Mouse (Mus musculus): ENCODE measurements around the gene Nxf1.
"Not testable (repeated sequence)": the region's sequence is repeated elsewhere in the genome, so short reads cannot be mapped to it uniquely, and the experiment has no call there.

Nxf1 gene

DNA sequence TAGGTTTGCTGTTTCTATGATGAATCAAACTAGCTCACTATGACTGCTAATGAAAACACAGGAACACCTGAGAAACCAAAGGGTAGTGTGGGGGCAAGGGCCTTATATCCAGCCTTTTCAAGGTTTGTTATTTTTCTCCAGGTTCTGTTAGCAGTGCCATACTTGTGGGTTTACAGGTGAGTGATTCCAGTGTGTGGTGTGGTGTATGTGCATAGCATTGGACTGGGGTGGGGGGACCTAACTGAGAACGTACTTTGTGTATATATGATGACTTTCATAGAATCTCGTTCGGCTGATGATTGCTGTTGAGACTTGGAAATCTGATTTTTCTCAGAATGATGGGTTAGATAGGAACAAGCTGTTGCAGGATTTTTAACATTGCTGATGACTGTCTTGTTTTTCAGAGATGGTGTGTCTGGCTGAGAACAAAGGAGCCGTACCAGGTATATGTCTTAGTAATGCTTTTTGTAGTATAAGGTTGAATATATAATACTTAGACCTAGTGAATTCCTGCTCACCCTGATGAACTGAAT, 31.7 kb upstream of the Nxf1 start:
- no peak for DNase-seq

DNA sequence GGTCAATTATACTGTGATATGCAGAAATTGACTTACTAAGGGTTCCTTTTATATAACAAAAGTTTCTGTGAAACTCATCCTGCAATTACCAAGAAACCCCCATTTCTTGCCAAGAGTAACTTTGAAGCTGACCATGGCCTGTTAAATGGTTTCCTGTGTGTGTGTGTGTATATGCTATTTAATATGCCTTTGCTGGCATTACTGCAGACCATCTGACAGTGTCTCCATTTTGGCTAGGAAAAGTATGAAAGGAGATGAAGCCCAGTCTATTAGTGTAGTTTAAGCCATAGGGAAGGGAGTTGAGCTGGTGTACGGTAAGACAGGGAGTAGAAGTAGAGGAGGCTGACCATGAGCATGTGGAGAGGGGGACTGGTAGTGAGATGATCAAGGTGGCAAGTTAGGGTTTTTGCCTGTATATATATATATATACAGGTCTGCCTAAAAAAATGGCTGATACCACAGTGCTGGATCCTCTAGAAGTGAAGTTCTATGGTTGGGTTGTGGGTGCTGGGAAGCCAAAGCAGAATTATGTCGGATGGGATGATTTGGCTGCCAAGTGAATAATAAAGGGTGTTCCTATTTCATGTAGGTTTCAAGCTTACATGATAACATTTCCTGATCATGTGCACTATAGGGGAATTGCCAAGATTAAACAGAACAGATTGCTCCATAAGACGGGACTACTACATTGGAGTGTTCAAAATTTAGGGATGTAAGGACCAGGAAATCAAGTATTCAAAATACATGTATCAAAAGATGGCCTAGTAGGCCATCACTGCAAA, 30.1 kb upstream of the Nxf1 start:
- no peak for DNase-seq

DNA sequence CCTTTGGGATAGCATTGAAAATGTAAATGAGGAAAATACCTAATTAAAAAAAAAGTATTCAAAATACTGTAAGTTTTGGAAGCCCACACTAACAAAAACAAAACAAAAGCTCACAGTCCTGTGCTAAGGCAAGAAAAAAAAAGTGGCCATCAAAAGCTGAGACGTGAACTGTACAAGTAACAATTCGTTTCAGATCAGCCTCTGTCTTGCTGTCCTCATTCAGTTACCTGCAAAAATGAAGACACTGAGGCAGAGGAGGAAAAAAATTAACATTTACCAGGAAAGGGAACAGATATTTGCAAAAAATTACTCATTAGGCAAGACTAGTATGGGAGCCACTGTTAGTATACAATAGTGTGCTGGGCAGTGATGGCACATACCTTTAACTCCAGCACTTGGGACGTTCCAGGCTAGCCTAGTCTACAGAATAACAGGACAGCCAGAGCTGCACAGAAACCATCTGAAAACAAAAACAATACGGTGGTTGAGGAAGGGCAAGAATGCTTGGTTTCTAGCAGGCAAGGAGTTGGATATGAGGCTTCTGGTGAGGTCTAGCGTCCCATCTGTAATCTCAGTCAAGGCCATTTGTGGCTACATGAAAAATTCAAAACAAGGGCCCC, 29.3 kb upstream of the Nxf1 start:
- no peak for DNase-seq

DNA sequence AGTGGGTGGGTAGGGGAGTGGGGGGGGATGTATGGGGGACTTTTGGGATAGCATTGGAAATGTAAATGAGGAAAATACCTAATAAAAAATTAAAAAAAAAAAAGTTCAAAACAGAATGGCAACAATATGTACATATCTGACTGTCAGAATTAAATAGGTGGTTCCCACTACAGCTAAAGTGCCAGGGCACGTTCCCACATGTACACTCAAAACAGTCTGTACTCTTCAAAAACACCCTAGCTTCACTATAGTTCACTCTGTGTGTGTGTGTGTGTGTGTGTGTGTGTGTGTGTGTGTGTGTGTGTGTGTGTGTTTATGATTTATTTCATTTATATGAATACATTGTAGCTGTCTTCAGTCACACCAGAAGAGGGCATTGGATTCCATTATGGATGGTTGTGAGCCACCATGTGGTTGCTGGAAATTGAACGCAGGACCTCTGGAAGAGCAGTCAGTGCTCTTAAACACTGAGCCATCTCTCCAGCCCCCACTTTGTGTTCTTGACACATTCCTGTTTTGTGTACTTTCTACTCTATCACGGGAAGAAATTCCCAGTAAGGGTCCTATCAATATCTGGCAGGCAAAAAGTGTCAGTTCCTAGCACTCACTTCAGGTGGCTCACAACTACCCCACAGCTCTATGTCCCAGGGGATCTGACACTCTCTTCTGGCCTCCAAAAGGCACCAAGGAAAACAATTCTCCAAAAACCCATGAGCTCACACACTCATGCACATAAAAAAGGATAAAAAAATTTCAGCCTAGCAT, 28.4 kb upstream of the Nxf1 start:
- not testable (repeated sequence) for DNase-seq

DNA sequence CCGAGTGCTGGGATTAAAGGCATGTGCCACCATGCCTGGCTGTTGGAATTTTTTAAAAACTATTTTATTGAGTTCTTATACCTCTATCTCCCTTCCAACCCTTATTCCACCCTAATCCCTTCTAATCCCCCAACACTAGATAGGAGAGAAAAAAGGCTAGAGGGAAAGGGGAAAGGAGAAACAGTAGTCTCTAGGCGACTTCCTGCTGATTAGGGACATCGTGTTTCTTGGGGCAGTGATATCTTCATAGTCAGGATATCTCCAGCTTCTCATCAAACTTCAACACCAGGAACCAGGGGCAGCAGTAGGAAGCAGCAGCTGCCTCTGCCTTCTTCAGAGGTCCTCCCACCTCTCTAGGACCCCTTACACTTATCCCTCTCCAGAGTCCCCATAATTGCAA, 22.5 kb upstream of the Nxf1 start:
- no peak for DNase-seq

DNA sequence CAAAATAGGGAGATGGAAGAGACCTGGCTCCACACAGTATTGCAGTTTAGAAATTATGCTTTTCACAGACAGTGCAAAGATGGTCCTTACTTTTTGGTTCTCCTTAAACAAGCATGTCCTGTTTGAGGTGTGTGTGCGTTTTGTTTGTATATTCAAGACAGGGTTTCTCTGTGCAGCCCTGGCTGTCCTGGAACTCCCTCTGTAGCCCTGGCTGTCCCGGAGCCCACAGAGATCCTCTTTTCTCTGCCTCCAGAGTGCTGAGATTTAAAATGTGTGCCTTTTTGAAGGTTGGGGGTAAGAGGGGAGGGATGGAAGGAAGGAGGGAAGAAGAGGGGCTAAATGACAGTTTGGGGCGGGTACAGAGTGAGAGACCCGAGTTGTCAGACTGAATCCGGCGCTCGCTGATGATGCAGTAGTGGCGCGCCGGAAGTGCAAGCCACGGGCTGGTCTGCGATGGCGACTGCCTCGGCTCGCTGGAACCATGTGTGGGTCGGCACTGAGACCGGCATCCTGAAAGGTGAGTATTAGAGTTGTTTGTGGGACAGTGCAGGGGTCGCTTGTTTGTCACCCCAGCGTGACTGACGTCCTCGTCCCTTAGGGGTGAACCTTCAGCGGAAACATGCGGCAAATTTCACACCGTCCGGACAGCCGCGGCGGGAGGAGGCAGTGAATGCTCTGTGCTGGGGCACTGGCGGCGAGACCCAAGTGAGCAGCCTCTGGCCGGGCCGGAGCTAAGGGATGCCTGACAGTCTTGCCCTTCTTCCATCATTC, 21.3 kb upstream of the Nxf1 start, which contains the start of gene Wdr74:
Wdr74 (plus strand) TSS at position 439 of the 771 bp plus-strand sequence.
- peak; percentile 96 for DNase-seq

DNA sequence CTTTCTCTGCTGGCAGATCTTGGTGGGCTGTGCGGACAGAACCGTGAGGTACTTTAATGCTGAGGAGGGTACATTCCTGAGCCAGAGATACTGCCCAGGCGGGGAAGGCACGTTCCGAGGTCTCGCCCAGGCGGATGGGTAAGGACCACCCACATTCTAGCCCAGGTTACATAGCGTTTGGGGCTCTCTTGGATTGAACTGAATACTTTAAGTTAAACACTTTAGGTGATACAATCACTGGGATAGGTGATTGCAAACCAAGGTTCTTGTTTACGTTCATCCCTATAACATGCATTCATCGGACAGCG, 20.8 kb upstream of the Nxf1 start:
- no peak for DNase-seq

DNA sequence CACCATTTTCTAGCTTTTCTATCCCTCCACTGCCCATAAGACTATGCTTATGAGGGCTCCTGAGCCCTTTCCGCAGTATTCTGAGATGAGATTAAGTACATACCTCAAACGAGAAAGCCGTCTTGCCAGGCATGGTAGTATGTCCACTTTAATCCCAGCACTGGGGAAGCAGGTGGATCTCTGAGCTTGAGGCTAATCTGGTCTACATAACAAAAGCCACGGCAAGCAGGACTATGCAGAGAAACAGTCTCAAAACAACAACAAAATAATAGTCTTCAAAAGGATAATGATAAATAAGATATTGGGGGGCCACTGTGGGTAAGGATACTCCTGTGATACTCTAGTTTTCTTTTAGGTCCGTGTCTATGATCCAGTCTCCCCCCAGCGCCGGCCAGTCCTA, 18.0 kb upstream of the Nxf1 start:
- no peak for DNase-seq

DNA sequence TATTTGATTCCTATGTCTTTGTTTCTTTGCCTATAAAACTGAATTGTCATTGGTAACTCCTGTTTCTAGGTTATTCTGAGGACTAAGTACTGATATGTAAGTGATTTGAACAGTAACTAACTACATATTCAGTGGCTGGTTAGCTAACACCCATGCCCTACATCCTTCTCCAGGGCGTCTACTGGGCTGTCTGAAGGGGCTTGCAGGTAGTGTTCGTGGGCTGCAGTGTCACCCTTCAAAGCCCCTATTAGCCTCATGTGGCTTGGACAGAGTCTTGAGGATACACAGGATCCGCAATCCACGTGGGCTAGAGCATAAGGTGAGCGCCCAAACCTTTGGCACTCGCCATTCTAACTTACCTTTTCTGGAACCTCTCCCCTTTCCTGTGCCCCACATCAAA, 17.2 kb upstream of the Nxf1 start:
- no peak for DNase-seq

DNA sequence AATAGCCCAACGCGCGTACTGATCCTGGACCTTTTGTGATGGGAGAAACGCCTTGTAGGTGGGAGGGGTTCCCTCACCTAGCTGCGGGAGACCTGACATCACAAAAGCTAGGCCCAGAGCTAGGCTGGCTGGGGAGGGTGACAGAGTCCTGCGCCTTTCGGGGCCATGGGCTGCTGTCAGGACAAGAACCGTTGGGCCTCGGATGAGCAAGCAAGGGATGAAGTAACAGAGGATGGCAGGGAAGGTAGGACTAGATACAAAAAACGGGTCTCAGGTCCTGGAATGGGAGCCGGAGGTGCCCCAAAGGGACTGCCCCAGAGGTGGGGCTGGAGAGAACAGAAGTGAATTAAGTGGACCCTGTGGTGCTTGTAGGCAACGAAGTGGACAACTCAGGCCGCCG, 16.3 kb upstream of the Nxf1 start, which contains the start of gene 1700092M07Rik:
1700092M07Rik (plus strand) TSS at position 116 of the 400 bp plus-strand sequence.
- no peak for DNase-seq

DNA sequence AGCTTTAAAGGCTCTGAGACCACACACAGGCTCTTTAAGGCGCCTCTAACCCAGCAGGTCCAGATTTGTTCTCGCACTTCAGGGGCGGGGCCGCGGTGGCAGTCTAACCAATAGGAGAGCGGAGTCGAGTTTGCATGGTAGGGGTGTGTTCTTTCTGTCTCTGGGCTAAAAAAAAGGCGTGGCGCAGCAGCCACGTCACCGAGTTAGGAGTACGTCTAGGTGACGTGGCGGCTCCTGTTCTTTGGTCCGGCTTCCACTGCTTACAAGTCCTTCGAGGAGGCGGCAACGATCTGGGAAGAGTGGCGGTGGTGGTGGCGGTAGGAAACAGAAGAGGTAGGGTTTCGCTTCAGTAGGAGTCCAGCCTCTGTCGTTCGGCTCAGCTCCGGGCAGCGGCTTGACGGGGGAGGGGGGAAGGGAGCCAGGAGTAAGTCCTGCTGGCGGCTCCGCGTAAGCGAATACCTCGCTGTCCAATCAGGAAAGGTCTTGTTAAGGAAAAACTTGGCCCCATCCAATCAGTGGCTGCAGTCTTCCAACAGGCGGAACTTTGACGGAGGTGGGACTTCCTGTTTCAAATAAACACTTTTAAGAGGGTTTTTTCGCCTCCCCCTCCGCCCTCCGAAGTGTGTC, 15.5 kb upstream of the Nxf1 start, which contains the start of gene Stx5a:
Stx5a (plus strand) TSS at position 171 of the 627 bp plus-strand sequence.
- DNase-seq: peak; percentile 97

DNA sequence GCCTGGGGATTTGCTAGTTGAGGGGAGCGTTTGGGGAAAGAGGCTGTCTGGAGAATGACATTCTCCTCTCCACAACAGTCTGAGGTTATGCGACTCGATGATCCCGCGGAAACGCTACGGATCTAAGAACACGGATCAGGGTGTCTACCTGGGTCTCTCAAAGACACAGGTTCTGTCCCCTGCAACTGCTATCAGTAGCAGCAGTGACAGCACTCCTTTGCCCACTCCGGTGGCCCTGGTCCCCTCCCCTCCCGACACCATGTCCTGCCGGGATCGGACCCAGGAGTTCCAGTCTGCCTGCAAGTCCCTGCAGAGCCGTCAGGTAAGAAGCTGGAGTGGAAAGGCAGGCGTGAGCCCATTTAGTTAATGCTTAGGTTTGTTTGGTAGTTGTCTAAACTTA, 14.7 kb upstream of the Nxf1 start:
- DNase-seq: peak; percentile 22

DNA sequence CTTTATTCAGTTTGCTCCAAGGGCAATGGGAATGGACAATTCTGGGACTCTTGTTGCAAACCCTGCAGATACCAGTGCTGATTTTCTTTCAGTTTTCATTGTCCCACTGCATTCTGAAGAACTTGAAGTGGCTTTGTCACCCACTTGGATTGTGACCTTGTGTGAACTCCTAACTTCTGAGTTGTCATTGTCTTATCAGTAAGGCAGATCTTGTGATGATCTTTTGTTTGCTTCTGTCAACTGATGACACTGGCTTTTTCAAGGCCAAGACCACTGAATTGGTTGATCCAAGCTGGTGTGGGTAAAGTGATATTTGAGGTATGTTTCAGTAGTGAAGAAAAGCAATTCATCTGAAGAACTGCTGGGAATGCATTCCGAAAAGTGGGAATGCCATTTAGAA, 11.5 kb upstream of the Nxf1 start:
- DNase-seq: no peak

DNA sequence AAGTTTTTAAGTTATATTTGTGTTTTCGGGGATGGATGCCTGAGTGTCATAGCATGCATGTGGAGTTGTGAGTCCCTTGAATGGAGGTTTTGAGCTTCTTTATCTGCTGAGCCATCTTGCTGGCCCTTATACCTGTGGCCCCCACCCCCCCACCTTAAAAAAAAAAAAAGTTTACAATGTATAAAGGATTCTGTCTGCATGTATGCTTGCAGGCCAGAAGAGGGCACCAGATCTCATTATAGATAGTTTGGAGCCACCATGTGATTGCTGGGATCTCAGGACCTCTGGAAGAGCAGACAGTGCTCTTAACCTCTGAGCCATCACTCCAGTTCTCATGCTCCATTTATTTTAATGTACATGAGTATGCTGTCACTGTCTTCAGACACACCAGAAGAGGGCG, 9.5 kb upstream of the Nxf1 start:
- DNase-seq: no peak

DNA sequence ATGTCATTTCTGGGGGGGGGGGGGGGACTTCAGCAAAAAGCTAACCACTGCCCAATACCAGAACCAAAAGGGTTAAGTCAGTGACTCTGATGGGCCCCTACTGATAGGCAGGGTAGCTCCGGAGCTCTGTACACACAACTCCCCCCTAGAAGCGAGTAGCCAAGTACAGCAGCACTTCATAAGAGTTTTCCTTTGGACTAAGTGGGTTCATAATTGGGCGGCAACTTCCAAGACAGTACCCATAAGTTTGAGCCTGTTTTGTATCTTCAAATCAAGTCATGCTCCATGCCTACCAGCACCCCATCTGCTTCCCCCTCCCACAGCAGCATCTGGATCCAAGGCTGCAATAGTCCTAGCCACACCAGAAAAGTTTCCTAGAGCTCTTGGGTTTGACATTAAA, 1.2 kb upstream of the Nxf1 start:
- DNase-seq: no peak

DNA sequence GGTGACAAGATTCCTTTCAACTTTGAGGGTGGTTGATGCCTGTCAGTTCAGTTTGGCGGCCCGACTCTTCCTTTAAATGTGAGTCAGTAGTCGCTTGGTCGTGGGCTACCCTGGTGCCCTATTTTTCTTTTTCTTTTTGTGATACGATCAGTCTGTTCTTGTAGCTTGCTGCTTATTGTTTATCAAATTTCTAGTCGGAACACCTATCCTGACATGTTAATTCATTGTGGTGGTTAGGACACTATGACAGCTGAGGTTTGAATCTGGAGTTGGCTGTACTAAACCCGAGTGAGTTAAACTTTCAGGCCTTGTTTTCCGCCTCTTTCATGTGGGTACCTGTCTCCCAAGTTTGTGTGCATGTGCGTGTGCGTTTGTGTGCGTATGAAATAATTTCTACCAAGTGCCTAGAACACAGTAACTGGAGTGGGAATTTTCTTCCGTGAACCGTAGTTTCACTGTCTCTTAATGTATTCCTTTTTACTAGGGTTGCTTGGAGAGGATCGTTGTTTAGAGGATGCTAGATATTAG, 662 bp downstream of the Nxf1 start:
- DNase-seq: no peak

DNA sequence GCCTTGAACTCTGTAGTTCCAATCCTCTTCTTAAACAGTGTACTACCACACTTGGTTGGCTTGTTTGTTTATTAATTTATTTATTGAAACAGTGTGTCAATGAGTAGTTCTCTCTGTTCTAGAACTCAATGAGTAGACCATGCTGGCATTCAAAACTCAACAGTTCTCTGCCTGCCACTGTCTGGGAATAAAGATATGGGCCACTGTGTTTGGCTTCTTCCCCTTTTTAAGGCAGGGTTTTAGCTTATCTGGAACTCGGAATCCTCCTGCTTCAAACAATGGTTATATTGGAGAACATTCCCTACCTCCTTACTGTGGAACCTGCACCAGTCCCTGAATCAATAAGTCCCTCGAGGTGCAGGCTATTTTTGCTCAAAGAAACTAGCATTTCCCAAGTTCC, 2.0 kb downstream of the Nxf1 start:
- DNase-seq: no peak

DNA sequence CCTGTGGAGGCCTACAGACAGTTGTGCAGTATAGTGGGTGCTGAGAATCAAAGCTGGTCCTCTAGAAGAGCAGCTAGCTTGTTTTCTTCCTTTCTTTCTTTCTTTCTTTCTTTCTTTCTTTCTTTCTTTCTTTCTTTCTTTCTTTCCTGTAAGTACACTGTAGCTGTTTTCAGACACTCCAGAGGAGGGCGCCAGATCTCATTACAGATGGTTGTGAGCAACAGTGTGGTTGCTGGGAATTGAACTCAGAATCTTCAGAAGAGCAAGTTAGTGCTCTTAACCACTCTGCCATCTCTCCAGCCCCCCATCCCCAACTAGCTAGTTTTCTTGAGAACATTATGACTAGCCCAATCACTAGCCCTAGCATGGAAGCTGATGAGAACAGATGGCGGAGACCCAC, 3.9 kb downstream of the Nxf1 start:
- DNase-seq: no peak

DNA sequence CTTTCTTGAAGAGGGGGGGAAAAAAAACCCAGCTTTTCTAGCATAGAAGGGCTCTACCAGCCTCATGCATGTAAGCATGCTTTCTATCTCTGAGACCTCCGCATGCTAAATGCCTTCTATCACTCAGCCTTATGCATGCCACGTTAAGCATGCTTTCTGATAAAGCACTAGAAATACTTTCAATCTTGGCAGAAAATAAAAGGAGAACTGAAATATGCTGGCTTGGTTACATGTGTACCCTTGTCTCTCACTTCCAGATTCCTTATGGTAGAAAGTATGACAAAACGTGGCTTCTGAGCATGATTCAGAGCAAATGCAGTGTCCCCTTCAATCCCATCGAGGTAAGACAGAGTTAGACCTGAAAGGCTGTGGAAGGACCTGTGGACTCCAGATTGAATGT, 6.4 kb downstream of the Nxf1 start:
- no peak for DNase-seq

DNA sequence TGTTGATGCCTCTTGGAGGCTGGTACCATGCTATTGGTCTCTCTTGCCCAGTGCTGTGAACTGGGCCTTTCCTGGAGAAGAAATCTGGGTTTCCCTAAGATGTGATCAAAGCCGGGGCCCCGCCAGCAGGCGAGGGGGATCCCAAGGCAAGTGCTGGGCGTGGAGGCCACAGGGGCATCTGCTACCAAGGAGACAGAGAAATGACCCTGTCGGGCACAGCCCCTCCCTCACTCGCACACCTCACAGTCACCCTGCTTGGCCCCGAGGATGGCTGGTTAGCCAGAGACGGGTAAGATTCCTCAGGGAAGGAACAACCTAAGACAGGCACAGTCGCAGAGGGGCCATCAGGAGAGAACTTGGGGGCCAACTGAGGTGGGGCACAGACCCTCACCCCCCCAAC, 8.7 kb downstream of the Nxf1 start:
- no peak for DNase-seq

DNA sequence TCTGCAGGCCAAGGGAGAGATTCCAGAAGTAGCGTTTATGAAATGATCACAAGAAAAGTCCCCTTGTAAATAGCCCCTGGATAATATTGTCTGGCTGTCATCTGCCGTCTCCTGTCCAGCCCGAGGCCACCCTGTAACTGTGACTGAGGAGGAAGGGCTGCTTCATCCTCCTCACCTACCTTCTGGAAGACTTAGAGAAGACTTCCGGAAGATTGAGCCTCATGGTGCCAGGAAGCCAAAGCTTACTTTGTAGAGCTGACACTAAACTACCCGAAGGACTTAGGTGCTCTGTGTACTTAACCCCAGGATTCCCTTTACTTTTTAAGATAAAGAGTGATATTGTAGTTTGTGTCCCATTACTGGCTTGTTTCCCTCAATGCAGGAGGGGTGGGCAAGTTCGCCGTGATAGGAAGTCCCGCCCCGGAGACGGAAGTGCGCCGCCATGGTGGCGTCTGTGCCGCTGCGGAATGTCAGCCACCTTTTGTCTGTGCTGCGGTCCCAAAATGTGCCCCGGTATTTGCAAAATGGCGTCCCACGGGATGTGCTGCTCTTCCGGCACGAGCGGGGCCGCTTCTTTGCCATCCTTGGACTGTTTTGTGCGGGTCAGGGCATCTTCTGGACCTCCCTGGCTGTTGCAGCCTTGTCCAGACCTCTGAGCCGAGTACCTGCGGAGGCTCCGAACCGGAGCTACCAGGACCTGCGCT, 13.8 kb downstream of the Nxf1 start, which contains the start of gene Tmem223:
Tmem223 (plus strand) TSS at position 430 of the 704 bp plus-strand sequence.
- peak; percentile 90 for DNase-seq

Data from kidney, postnatal 10 days (tissue).